Mouse (Mus musculus) right cerebral cortex, adult 18-20 months (tissue): ENCODE measurements around the gene Vmn2r87.
"Not testable (repeated sequence)": the region's sequence is repeated elsewhere in the genome, so short reads cannot be mapped to it uniquely, and the experiment has no call there.

ENCODE experiments used
- DNase-seq: peaks from one replicate; pipeline ENCODE4 v3.0.0; 2022; ENCODE audit warnings: mixed read lengths

The Vmn2r87 gene

GRCm38 (mm10) chr10:130497296-130497695 lies at the start of gene Vmn2r87:
Gene Vmn2r87 (minus strand): TSS chr10:130497396.
- no peak for DNase-seq

GRCm38 (mm10) chr10:130544331-130544730 lies 47.1 kb upstream of the Vmn2r87 start:
- DNase-seq, result not testable (repeated sequence)

- DNase-seq, result peak; percentile 87
These were observed 44.9 kb upstream of the Vmn2r87 start for GRCm38 (mm10) chr10:130541931-130542691.

- no peak for DNase-seq
These were observed 38.9 kb upstream of the Vmn2r87 start for GRCm38 (mm10) chr10:130536101-130536500.

GRCm38 (mm10) chr10:130527926-130528325 lies 30.7 kb upstream of the Vmn2r87 start:
- DNase-seq, result no peak

GRCm38 (mm10) chr10:130470311-130470760 lies 26.9 kb downstream of the Vmn2r87 start:
- DNase-seq, result peak; percentile 13

GRCm38 (mm10) chr10:130455950-130456349 lies 41.2 kb downstream of the Vmn2r87 start, which contains the start of gene Vmn2r86:
Gene Vmn2r86 (minus strand): TSS chr10:130456050.
- DNase-seq, result not testable (repeated sequence)

- no peak for DNase-seq
These were observed 52.4 kb downstream of the Vmn2r87 start for GRCm38 (mm10) chr10:130444776-130445175.

DNA sequence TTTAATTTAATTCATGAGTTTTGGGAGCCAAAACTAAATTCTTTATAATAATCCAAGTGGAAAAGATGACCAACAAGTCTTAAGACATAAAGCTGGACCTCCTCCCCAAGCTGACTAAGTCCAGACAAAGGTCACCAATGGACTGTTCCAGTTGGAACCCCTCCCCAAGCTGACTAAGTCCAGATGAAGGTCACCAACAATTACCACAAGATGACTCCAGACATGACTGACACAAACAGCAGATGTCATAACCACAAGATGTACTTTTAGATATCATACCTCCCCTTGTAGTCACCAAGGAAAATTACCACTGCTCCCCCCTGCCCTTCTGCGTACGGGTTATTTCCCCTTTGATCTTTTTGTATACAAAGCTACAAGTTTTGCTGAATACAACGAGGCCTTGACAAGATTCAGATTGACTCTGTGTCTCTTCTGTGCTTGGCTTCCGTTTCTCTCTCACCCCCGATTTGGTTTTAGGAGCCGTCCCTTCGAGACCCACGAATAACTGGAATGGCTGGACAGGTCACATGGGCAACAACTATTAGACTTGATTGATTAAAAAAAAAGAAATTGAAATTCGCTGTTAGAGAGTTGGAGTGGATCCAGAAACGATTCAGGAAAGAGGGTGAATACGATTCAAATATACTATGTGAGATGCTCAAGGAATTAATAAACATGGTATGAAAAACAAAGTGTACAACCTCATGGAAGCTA lies 62.9 kb downstream of the Vmn2r87 start:
- DNase-seq, result not testable (repeated sequence)

GRCm38 (mm10) chr10:130429603-130430002 lies 67.6 kb downstream of the Vmn2r87 start, which contains the start of gene Vmn2r85:
Gene Vmn2r85 (minus strand): TSS chr10:130429703.
- not testable (repeated sequence) for DNase-seq

- DNase-seq, result not testable (repeated sequence)
These were observed 74.8 kb downstream of the Vmn2r87 start for GRCm38 (mm10) chr10:130422368-130422767.
